Mouse (Mus musculus): ENCODE measurements around the gene 2510039O18Rik. TPM values are rescaled to one million over a fixed set of nuclear protein-coding genes. Genes with fewer than 3 reads are reported as not detected.

Gene 2510039O18Rik
- polyA plus RNA-seq, 1 experiment from 2014 or later = 13.0 TPM

- H3K9me3 ChIP-seq = no peaks in the 10 kb centered on the region
- no peak overlapping the region for H3K27ac ChIP-seq
- ATAC-seq (ENCODE audit: low FRiP score) = 0 out of 2 replicates have a peak, but pooled peaks have one; percentile 22
- no peak overlapping the region for H3K9ac ChIP-seq
- H3K4me1 ChIP-seq (replicated peaks) = no peaks in the 10 kb centered on the region
- 62% methylated on average over 7 of the region's 7 CpGs for WGBS
- H3K36me3 ChIP-seq = no peaks in the 10 kb centered on the region
- H3K27me3 ChIP-seq = no peaks in the 10 kb centered on the region
- no peak overlapping the region for H3K4me3 ChIP-seq
- H3K4me2 ChIP-seq = no peak overlapping the region
Measured at GRCm38 (mm10) chr4:147918459-147919121, 22.1 kb upstream of the 2510039O18Rik start.

- H3K36me3 ChIP-seq = peaks cover 7% of the 10 kb centered on the region; the same call in 1 of the 2 replicates
- no peaks in the 10 kb centered on the region for H3K4me1 ChIP-seq (replicated peaks)
- H3K4me2 ChIP-seq = no peak overlapping the region
- 0 out of 2 replicates have a peak, but pooled peaks have one; percentile 49 for ATAC-seq (ENCODE audit: low FRiP score)
- WGBS = 28% methylated on average over 10 of the region's 10 CpGs
- no peaks in the 10 kb centered on the region for H3K27me3 ChIP-seq
- H3K27ac ChIP-seq = no peak overlapping the region
- no peak overlapping the region for H3K4me3 ChIP-seq
- H3K9me3 ChIP-seq = no peaks in the 10 kb centered on the region
- H3K9ac ChIP-seq = no peak overlapping the region
Measured at GRCm38 (mm10) chr4:147920973-147921372, 19.7 kb upstream of the 2510039O18Rik start.

- no peaks in the 10 kb centered on the region for H3K27me3 ChIP-seq
- ATAC-seq (ENCODE audit: low FRiP score) = no peak
- WGBS = 84% methylated on average over 11 of the region's 11 CpGs
- H3K4me1 ChIP-seq (replicated peaks) = no peaks in the 10 kb centered on the region
- peaks cover 7% of the 10 kb centered on the region; the same call in 1 of the 2 replicates for H3K36me3 ChIP-seq
- H3K9me3 ChIP-seq = no peaks in the 10 kb centered on the region
- H3K4me3 ChIP-seq = no peak overlapping the region
- no peak overlapping the region for H3K9ac ChIP-seq
- H3K4me2 ChIP-seq = no peak overlapping the region
- H3K27ac ChIP-seq = no peak overlapping the region
Measured at GRCm38 (mm10) chr4:147922341-147922740, 18.4 kb upstream of the 2510039O18Rik start.

GRCm38 (mm10) chr4:147927705-147928104 lies 13.0 kb upstream of the 2510039O18Rik start:
- H3K9ac ChIP-seq = no peak overlapping the region
- H3K36me3 ChIP-seq = peaks cover 7% of the 10 kb centered on the region; the same call in 1 of the 2 replicates
- no peak for ATAC-seq (ENCODE audit: low FRiP score)
- H3K4me2 ChIP-seq = no peak overlapping the region
- H3K4me1 ChIP-seq (replicated peaks) = no peaks in the 10 kb centered on the region
- H3K4me3 ChIP-seq = no peak overlapping the region
- H3K27me3 ChIP-seq = no peaks in the 10 kb centered on the region
- 51% methylated on average over 8 of the region's 8 CpGs for WGBS
- no peak overlapping the region for H3K27ac ChIP-seq
- H3K9me3 ChIP-seq = no peaks in the 10 kb centered on the region

- Histone ChIP-seq H3K4me3 (no peak overlapping the region), H3K4me1 (replicated peaks) (no peaks in the 10 kb centered on the region), H3K9me3 (no peaks in the 10 kb centered on the region), H3K27me3 (no peaks in the 10 kb centered on the region), H3K27ac (no peak overlapping the region), H3K9ac (no peak overlapping the region), H3K36me3 (peaks cover 7% of the 10 kb centered on the region; the same call in 1 of the 2 replicates), H3K4me2 (no peak overlapping the region)
- ATAC-seq (ENCODE audit: low FRiP score) = no peak
- WGBS = 14% methylated on average over 9 of the region's 9 CpGs
Measured at GRCm38 (mm10) chr4:147928136-147928535, 12.6 kb upstream of the 2510039O18Rik start.

GRCm38 (mm10) chr4:147928540-147928939 lies 12.2 kb upstream of the 2510039O18Rik start:
- H3K4me2 ChIP-seq = no peak overlapping the region
- ATAC-seq (ENCODE audit: low FRiP score) = 0 out of 2 replicates have a peak, but pooled peaks have one; percentile 34
- no peaks in the 10 kb centered on the region for H3K27me3 ChIP-seq
- H3K9ac ChIP-seq = no peak overlapping the region
- H3K36me3 ChIP-seq = peaks cover 7% of the 10 kb centered on the region; the same call in 1 of the 2 replicates
- H3K4me1 ChIP-seq (replicated peaks) = no peaks in the 10 kb centered on the region; the same call in 1 of the 2 replicates
- H3K9me3 ChIP-seq = no peaks in the 10 kb centered on the region
- H3K27ac ChIP-seq = no peak overlapping the region
- WGBS = 66% methylated on average over 7 of the region's 7 CpGs
- no peak overlapping the region for H3K4me3 ChIP-seq

GRCm38 (mm10) chr4:147930946-147931345 lies 9.7 kb upstream of the 2510039O18Rik start:
- Histone ChIP-seq H3K4me2 (no peak overlapping the region), H3K27ac (no peak overlapping the region), H3K9ac (no peak overlapping the region), H3K36me3 (no peaks in the 10 kb centered on the region), H3K4me1 (replicated peaks) (peaks cover 2% of the 10 kb centered on the region), H3K9me3 (no peaks in the 10 kb centered on the region), H3K4me3 (no peak overlapping the region), H3K27me3 (peaks cover 6% of the 10 kb centered on the region; the same call in 1 of the 2 replicates)
- 94% methylated on average over 14 of the region's 14 CpGs for WGBS
- no peak for ATAC-seq (ENCODE audit: low FRiP score)

GRCm38 (mm10) chr4:147934134-147934533 lies 6.6 kb upstream of the 2510039O18Rik start:
- no peak for ATAC-seq (ENCODE audit: low FRiP score)
- 48% methylated on average over 3 of the region's 3 CpGs for WGBS

GRCm38 (mm10) chr4:147934611-147935010 lies 6.1 kb upstream of the 2510039O18Rik start:
- Histone ChIP-seq H3K4me3 (no peak overlapping the region), H3K4me1 (replicated peaks) (peaks cover 15% of the 10 kb centered on the region), H3K36me3 (no peaks in the 10 kb centered on the region), H3K27ac (no peak overlapping the region), H3K9ac (no peak overlapping the region), H3K4me2 (no peak overlapping the region), H3K27me3 (peaks cover 15% of the 10 kb centered on the region; the same call in 1 of the 2 replicates), H3K9me3 (no peaks in the 10 kb centered on the region)
- ATAC-seq (ENCODE audit: low FRiP score) = no peak
- WGBS = 89% methylated on average over 4 of the region's 4 CpGs

More at GRCm38 (mm10) chr4:147934134-147934533, 6.6 kb upstream of the 2510039O18Rik start:
- no peak overlapping the region for H3K9ac ChIP-seq
- no peak overlapping the region for H3K4me3 ChIP-seq
- H3K4me2 ChIP-seq = no peak overlapping the region
- H3K27ac ChIP-seq = no peak overlapping the region
- no peaks in the 10 kb centered on the region for H3K9me3 ChIP-seq
- no peaks in the 10 kb centered on the region for H3K36me3 ChIP-seq
- H3K4me1 ChIP-seq (replicated peaks) = peaks cover 15% of the 10 kb centered on the region
- peaks cover 15% of the 10 kb centered on the region; the same call in 1 of the 2 replicates for H3K27me3 ChIP-seq

- H3K9ac ChIP-seq = peak overlapping the region; percentile 71
- WGBS = 19% methylated on average over 9 of the region's 9 CpGs
- no peaks in the 10 kb centered on the region for H3K9me3 ChIP-seq
- peaks cover 15% of the 10 kb centered on the region; the same call in 1 of the 2 replicates for H3K27me3 ChIP-seq
- peaks cover 18% of the 10 kb centered on the region for H3K4me1 ChIP-seq (replicated peaks)
- no peaks in the 10 kb centered on the region for H3K36me3 ChIP-seq
- H3K27ac ChIP-seq = no peak overlapping the region
- H3K4me2 ChIP-seq = peak overlapping the region; percentile 73
- peak overlapping the region; percentile 52 for H3K4me3 ChIP-seq
- no peak for ATAC-seq (ENCODE audit: low FRiP score)
Measured at GRCm38 (mm10) chr4:147935904-147936303, 4.8 kb upstream of the 2510039O18Rik start.

- peak within 1 kb of the TSS; percentile 52 for H3K4me3 ChIP-seq
- under 1% methylated on average over 51 of the region's 51 CpGs for WGBS
- H3K36me3 ChIP-seq = no peaks in the 10 kb centered on the region
- H3K9me3 ChIP-seq = no peaks in the 10 kb centered on the region
- peak within 1 kb of the TSS; percentile 72; the same call in 1 of the 2 replicates for H3K27ac ChIP-seq
- H3K27me3 ChIP-seq = peaks cover 15% of the 10 kb centered on the region; the same call in 1 of the 2 replicates
- peak; percentile 41 for ATAC-seq (ENCODE audit: low FRiP score)
- peak within 1 kb of the TSS; percentile 71 for H3K9ac ChIP-seq
- H3K4me2 ChIP-seq = peak within 1 kb of the TSS; percentile 73
- H3K4me1 ChIP-seq (replicated peaks) = peaks cover 21% of the 10 kb centered on the region
Measured at GRCm38 (mm10) chr4:147936331-147936954, 4.3 kb upstream of the 2510039O18Rik start, which contains the start of gene Plod1. Gene Plod1, minus strand, starts transcription at chr4:147936767.

- H3K4me1 ChIP-seq (replicated peaks) = peaks cover 26% of the 10 kb centered on the region
- H3K4me2 ChIP-seq = peak overlapping the region; percentile 73
- H3K27me3 ChIP-seq = peaks cover 15% of the 10 kb centered on the region; the same call in 1 of the 2 replicates
- no peak overlapping the region for H3K27ac ChIP-seq
- no peaks in the 10 kb centered on the region for H3K9me3 ChIP-seq
- ATAC-seq (ENCODE audit: low FRiP score) = no peak
- H3K36me3 ChIP-seq = no peaks in the 10 kb centered on the region
- peak overlapping the region; percentile 52 for H3K4me3 ChIP-seq
- WGBS = 54% methylated on average over 3 of the region's 3 CpGs
- H3K9ac ChIP-seq = peak overlapping the region; percentile 71
Measured at GRCm38 (mm10) chr4:147937021-147937420, 3.7 kb upstream of the 2510039O18Rik start.

Measured in hindbrain, embryonic 13.5 days (tissue).